Comparison of ENCODE assay signal across 33 mouse cellular contexts in the genomic region with DNA sequence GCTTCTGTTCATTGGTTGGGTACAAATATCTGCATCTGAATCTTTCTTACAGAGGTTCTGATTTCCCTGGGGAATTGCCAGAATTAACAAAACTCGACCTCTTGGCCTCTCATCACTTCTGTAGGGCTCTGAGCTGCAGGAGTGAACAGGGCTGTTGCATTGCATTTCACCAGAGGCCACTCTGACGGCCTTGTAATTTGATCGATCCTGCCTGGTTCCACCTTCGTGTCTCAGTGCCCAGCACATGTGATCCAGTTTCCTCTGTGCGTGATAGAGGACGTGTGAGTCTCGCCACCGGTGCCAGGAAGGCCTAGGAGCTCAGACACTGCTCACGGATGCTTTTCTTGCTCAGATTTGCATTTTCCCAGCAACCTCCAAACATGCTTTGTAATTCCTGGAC. TPM values are rescaled to one million over a fixed set of nuclear protein-coding genes. Genes with fewer than 3 reads are reported as not detected.
A peak's percentile ranks its signal among the peaks of the same experiment; 100 is the strongest.
DNase-seq lines count a peak whose midpoint lies in the region; ATAC-seq and TF ChIP-seq lines count a peak whose summit lies in the region.
"Had no signal": no experiment of that assay in that cellular context is flagged by ENCODE, and none has a peak within 500 bp of the region (broad histone marks: within the 10 kb centered on the region; RNA-seq: fewer than 3 reads in every experiment).

No protein-coding gene starts in this region.

- 60% methylated on average over 9 of the region's 9 CpGs for WGBS in limb, embryonic 11.5 days
- WGBS in limb, embryonic 10.5 days, result 55% methylated on average over 9 of the region's 9 CpGs

- H3K4me2 ChIP-seq in limb, embryonic 11.5 days (ENCODE audit: low read depth, severe bottlenecking), result no peak overlapping the region
- H3K4me2 ChIP-seq in myocyte (ENCODE audit: low read depth), result peak overlapping the region; percentile 20
- H3K4me2 ChIP-seq: heart, embryonic 12.5 days; heart, embryonic 15.5 days; hindbrain, embryonic 12.5 days had no signal

- no peak overlapping the region for H3K4me3 ChIP-seq in limb, embryonic 11.5 days (ENCODE audit: low read depth, low read length)
- no peak overlapping the region for H3K4me3 ChIP-seq in limb, embryonic 10.5 days
- H3K4me3 ChIP-seq in myocyte, result no peak overlapping the region
- H3K4me3 ChIP-seq: gastrocnemius, adult 2 months; heart, embryonic 12.5 days; heart, embryonic 15.5 days; hindbrain, embryonic 12.5 days had no signal

- peak; percentile 54; the same call in 1 of the 2 replicates for ATAC-seq in limb, embryonic 11.5 days (ENCODE audit: insufficient number of reproducible peaks, low FRiP score, low TSS enrichment, low read depth)
- ATAC-seq: forebrain, embryonic 14.5 days; forebrain, postnatal 0 days; hindbrain, postnatal 0 days; inflammation-experienced regulatory T-cells, adult 6 months; intestine, embryonic 16.5 days had no signal

- H3K9me3 ChIP-seq in limb, embryonic 11.5 days (ENCODE audit: control insufficient read depth, low read length), result no peaks in the 10 kb centered on the region
- no peaks in the 10 kb centered on the region for H3K9me3 ChIP-seq in limb, embryonic 10.5 days (replicated peaks)
- H3K9me3 ChIP-seq: heart, embryonic 15.5 days; hindbrain, embryonic 12.5 days had no signal

- TF ChIP-seq POLR2A in myocyte (IDR thresholded peaks at IDR 0.05; ENCODE audit: insufficient read length, low read depth), result no peak

- H3ac ChIP-seq in myocyte (ENCODE audit: control insufficient read depth, insufficient read length), result no peak overlapping the region

- H3K27me3 ChIP-seq in limb, embryonic 11.5 days (ENCODE audit: control insufficient read depth, insufficient read depth, low read length), result no peaks in the 10 kb centered on the region
- H3K27me3 ChIP-seq in limb, embryonic 10.5 days (ENCODE audit: low read depth, poor library complexity, severe bottlenecking), result no peaks in the 10 kb centered on the region
- no peaks in the 10 kb centered on the region for H3K27me3 ChIP-seq in myocyte (ENCODE audit: control insufficient read depth, insufficient read depth, insufficient read length)
- H3K27me3 ChIP-seq: CH12.LX had no signal

- no peaks in the 10 kb centered on the region for H3K4me1 ChIP-seq in limb, embryonic 11.5 days (ENCODE audit: control insufficient read depth, insufficient read depth, low read length)
- peaks cover 8% of the 10 kb centered on the region; the same call in 1 of the 2 replicates for H3K4me1 ChIP-seq in limb, embryonic 10.5 days
- H3K4me1 ChIP-seq: heart, embryonic 12.5 days; heart, embryonic 15.5 days; hindbrain, embryonic 12.5 days had no signal

- H3K9ac ChIP-seq in limb, embryonic 11.5 days (ENCODE audit: low read length), result no peak overlapping the region
- H3K9ac ChIP-seq: forebrain, postnatal 0 days; heart, embryonic 12.5 days; heart, embryonic 15.5 days; hindbrain, embryonic 12.5 days had no signal

- no peaks in the 10 kb centered on the region for H3K36me3 ChIP-seq in limb, embryonic 11.5 days (ENCODE audit: control insufficient read depth, insufficient read depth, low read length)
- no peaks in the 10 kb centered on the region for H3K36me3 ChIP-seq in limb, embryonic 10.5 days
- H3K36me3 ChIP-seq in myocyte (ENCODE audit: control insufficient read depth, insufficient read depth), result no peaks in the 10 kb centered on the region
- H3K36me3 ChIP-seq: G1E; heart, embryonic 12.5 days; heart, embryonic 15.5 days; hindbrain, embryonic 12.5 days had no signal

- no peak overlapping the region for H3K27ac ChIP-seq in limb, embryonic 11.5 days (replicated peaks; ENCODE audit: low read depth, low read length)
- H3K27ac ChIP-seq in limb, embryonic 10.5 days, result no peak overlapping the region
- H3K27ac ChIP-seq: gastrocnemius, adult 2 months; heart, embryonic 15.5 days; hindbrain, embryonic 12.5 days; hindbrain, postnatal 0 days had no signal

- DNase-seq in embryo, embryonic 10 days (ENCODE audit: low spot score), result peak; percentile 29
- DNase-seq in embryo, embryonic 9.5 days (ENCODE audit: extremely low spot score), result no peak
- DNase-seq in limb, embryonic 11.5 days (ENCODE audit: low spot score), result no peak
- DNase-seq in limb, embryonic 10.5 days (ENCODE audit: low spot score), result no peak
- DNase-seq in embryo, embryonic 11 days, result peak; percentile 33
- no peak for DNase-seq in adrenal gland, adult 18-20 months (ENCODE audit: low spot score in 2 of 2)
- no peak for DNase-seq in spleen, adult 12 weeks (ENCODE audit: low spot score)
- DNase-seq: adrenal gland, adult 8-10 months; adrenal gland, postnatal 25 days; cerebellum, adult 18-20 months; cerebellum, adult 9-10 months; cerebellum, postnatal 14 days; forebrain, postnatal 0 days; gastrocnemius, adult 2 months; gastrocnemius, postnatal 14 days; heart, adult 11 months; heart, postnatal 10 days; heart, postnatal 36 days; kidney, adult 18-20 months had no signal

- no peaks in the 10 kb centered on the region for H3K79me2 ChIP-seq in myocyte (ENCODE audit: control insufficient read depth, insufficient read depth)

TF ChIP-seq in myocyte, 11 proteins besides CTCF, POLR2A, EP300 and RAD21:
- TF ChIP-seq CEBPB (IDR thresholded peaks at IDR 0.05; ENCODE audit: insufficient read depth, poor library complexity, severe bottlenecking) (peak; percentile 84), USF1 (IDR thresholded peaks at IDR 0.05; ENCODE audit: low read depth) (peak; percentile 48), TCF12 (IDR thresholded peaks at IDR 0.05; ENCODE audit: insufficient read depth, poor library complexity, severe bottlenecking) (no peak), POLR2AphosphoS2 (IDR thresholded peaks at IDR 0.05; ENCODE audit: insufficient read length, low read depth) (no peak), REST (IDR thresholded peaks at IDR 0.05; ENCODE audit: insufficient read depth, insufficient read length) (no peak), MAX (IDR thresholded peaks at IDR 0.05; ENCODE audit: low read depth) (no peak), SRF (IDR thresholded peaks at IDR 0.05; ENCODE audit: control insufficient read depth, insufficient read length, low read depth) (no peak)

RNA-seq across cellular contexts. Expression of a gene that starts 10.0 kb away (rescaled TPM):
- polyA plus RNA-seq in limb, embryonic 11.5 days (2014; fragmentation: Nextera tagmentation; extraction: Ambion mirVana), result 0.28 and 0.40 TPM in 2 replicates
- 0.19 TPM in 1 of 2 replicates, not detected in the other for polyA plus RNA-seq in limb, embryonic 10.5 days (2016; fragmentation: Nextera tagmentation; extraction: Ambion mirVana)
- polyA plus RNA-seq in myocyte (2012; fragmentation: generic; extraction: Trizol), result 0.10 TPM
- 10 to 100 TPM; 38.4 to 96.2 TPM for total RNA-seq in adrenal gland, adult 18-20 months (2021)
- total RNA-seq: CH12.LX; forebrain, postnatal 0 days had no signal
- polyA plus RNA-seq: forebrain, embryonic 11.5 days; forebrain, embryonic 14.5 days; forebrain, postnatal 0 days; G1E; heart, embryonic 12.5 days; heart, embryonic 15.5 days; inflammation-experienced regulatory T-cells, adult 6 months; intestine, embryonic 16.5 days had no signal

RNA-seq across cellular contexts. Expression of a gene that starts 25.7 kb away (rescaled TPM):
- polyA plus RNA-seq in limb, embryonic 11.5 days (2014; fragmentation: Nextera tagmentation; extraction: Ambion mirVana), result 74.2 and 79.9 TPM in 2 replicates
- polyA plus RNA-seq in limb, embryonic 10.5 days (2016; fragmentation: Nextera tagmentation; extraction: Ambion mirVana), result 69.3 and 73.2 TPM in 2 replicates
- 24.0 TPM for polyA plus RNA-seq in myocyte (2012; fragmentation: generic; extraction: Trizol)
- total RNA-seq in adrenal gland, adult 18-20 months (2021), result 10 to 100 TPM; 36.1 to 39.2 TPM

RNA-seq across cellular contexts. Expression of a gene that starts 33.4 kb away (rescaled TPM):
- not detected in 2 replicates for polyA plus RNA-seq in limb, embryonic 11.5 days (2014; fragmentation: Nextera tagmentation; extraction: Ambion mirVana)
- polyA plus RNA-seq in limb, embryonic 10.5 days (2016; fragmentation: Nextera tagmentation; extraction: Ambion mirVana), result not detected in 2 replicates
- polyA plus RNA-seq in myocyte (2012; fragmentation: generic; extraction: Trizol), result not detected
- not detected for total RNA-seq in adrenal gland, adult 18-20 months (2021)
- total RNA-seq: adrenal gland, adult 8-10 months; adrenal gland, postnatal 25 days; CH12.LX; gastrocnemius, adult 2 months; gastrocnemius, postnatal 14 days; gastrocnemius, postnatal 4 days; heart, adult 8-10 months; heart, postnatal 10 days; heart, postnatal 36 days had no signal
- polyA plus RNA-seq: embryonic facial prominence, embryonic 14.5 days; forebrain, embryonic 11.5 days; G1E; heart, embryonic 12.5 days; heart, embryonic 15.5 days; intestine, embryonic 16.5 days had no signal

Comparison
In these comparisons a context has a peak if more than half of its experiments do, and no peak if none do; other contexts are left out.
1. DNase-seq: peak in embryo, embryonic 10 days (single experiment) and embryo, embryonic 11 days (single experiment); none in embryo, embryonic 9.5 days (single experiment), limb, embryonic 11.5 days (single experiment), limb, embryonic 10.5 days (single experiment), adrenal gland, adult 18-20 months (0 of 2) and spleen, adult 12 weeks (single experiment).